14 mouse cellular contexts compared by ENCODE assay signal in the genomic region with DNA sequence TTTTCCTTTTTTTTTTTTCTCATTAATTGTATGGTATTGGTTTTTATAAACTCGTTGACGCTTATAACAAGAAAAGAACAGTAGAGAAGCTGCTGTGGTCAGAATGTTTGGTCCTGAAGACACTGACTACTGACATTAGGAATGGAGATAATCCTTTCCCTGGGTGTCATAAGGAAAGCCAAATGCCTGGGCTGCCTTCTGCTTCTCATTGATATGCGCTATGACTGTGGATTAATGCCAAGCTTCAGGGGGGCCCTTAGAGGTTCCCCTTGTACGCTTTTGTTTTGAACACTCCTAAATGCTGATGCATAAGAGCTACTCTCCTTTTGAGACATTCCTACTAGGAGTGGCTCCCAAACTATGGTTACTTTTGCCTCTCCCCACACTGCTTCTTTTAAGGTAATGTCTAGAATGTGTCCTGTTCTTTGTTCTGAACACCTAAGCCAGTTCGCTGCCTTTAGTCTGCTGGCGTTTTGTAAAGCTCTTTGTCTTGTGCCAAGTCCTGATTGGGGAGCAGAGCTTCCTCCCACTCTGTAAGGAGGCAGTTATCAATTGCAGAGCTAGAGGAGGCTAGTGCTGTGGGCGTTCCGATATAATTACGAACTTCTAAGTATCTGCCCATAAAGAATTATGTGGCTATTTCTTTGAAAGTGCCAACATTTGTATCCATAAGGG.
DNase-seq lines count a peak whose midpoint lies in the region; ATAC-seq and TF ChIP-seq lines count a peak whose summit lies in the region.
"Had no signal": no experiment of that assay in that cellular context is flagged by ENCODE, and none has a peak within 500 bp of the region (broad histone marks: within the 10 kb centered on the region; RNA-seq: fewer than 3 reads in every experiment).

No protein-coding gene starts in this region.

- TF ChIP-seq POLR2A in cerebellum, adult 2 months (IDR thresholded peaks at IDR 0.05; ENCODE audit: borderline replicate concordance, insufficient read depth, low read length): no peak

- DNase-seq in cerebellum, postnatal 10 days: peak; percentile 62 to 69
- DNase-seq in cerebellum, adult 2 months: no peak
- DNase-seq in hindbrain, embryonic 10.5 days (ENCODE audit: low spot score): no peak
- DNase-seq in midbrain, embryonic 14.5 days: peak; percentile 64
- DNase-seq in kidney, postnatal 4 days: no peak
- DNase-seq in spleen, postnatal 4 days (ENCODE audit: low spot score in 2 of 2): no peak
- DNase-seq: adrenal gland, postnatal 10 days; cerebellum, adult 18-20 months; lung, adult 18-20 months had no signal

- TF ChIP-seq CTCF in cerebellum, adult 2 months (IDR thresholded peaks at IDR 0.05; ENCODE audit: borderline replicate concordance, insufficient read depth, low read depth, low read length): no peak

- no peaks in the 10 kb centered on the region for H3K9me3 ChIP-seq in hindbrain, embryonic 10.5 days
- H3K9me3 ChIP-seq in hindbrain, embryonic 12.5 days (replicated peaks): no peaks in the 10 kb centered on the region
- H3K9me3 ChIP-seq in forebrain, embryonic 13.5 days (replicated peaks): no peaks in the 10 kb centered on the region
- no peaks in the 10 kb centered on the region for H3K9me3 ChIP-seq in midbrain, embryonic 14.5 days (ENCODE audit: control insufficient read depth, low read length)
- H3K9me3 ChIP-seq: embryonic facial prominence, embryonic 15.5 days; intestine, embryonic 15.5 days; limb, embryonic 12.5 days had no signal

- peaks cover 9% of the 10 kb centered on the region for H3K4me1 ChIP-seq in cerebellum, adult 2 months (ENCODE audit: control insufficient read depth, insufficient read depth, low read length)
- peaks cover 39% of the 10 kb centered on the region for H3K4me1 ChIP-seq in hindbrain, embryonic 10.5 days (replicated peaks)
- H3K4me1 ChIP-seq in hindbrain, embryonic 12.5 days: peaks cover 26% of the 10 kb centered on the region
- peaks cover 63% of the 10 kb centered on the region for H3K4me1 ChIP-seq in forebrain, embryonic 13.5 days
- peaks cover 40% of the 10 kb centered on the region for H3K4me1 ChIP-seq in midbrain, embryonic 14.5 days (ENCODE audit: control insufficient read depth, insufficient read depth, low read length)
- H3K4me1 ChIP-seq: intestine, embryonic 15.5 days had no signal

- H3K36me3 ChIP-seq in hindbrain, embryonic 10.5 days: no peaks in the 10 kb centered on the region
- no peaks in the 10 kb centered on the region for H3K36me3 ChIP-seq in hindbrain, embryonic 12.5 days
- H3K36me3 ChIP-seq in forebrain, embryonic 13.5 days (ENCODE audit: poor library complexity, severe bottlenecking): no peaks in the 10 kb centered on the region
- no peaks in the 10 kb centered on the region for H3K36me3 ChIP-seq in midbrain, embryonic 14.5 days (ENCODE audit: control insufficient read depth, insufficient read depth, low read length)
- H3K36me3 ChIP-seq: embryonic facial prominence, embryonic 15.5 days; intestine, embryonic 15.5 days; limb, embryonic 12.5 days had no signal

- H3K4me2 ChIP-seq in hindbrain, embryonic 12.5 days (replicated peaks): no peak overlapping the region
- H3K4me2 ChIP-seq in forebrain, embryonic 13.5 days: peak overlapping the region; percentile 29
- peak overlapping the region; percentile 18; the same call in 1 of the 2 replicates for H3K4me2 ChIP-seq in midbrain, embryonic 14.5 days (ENCODE audit: low read length)
- H3K4me2 ChIP-seq: embryonic facial prominence, embryonic 15.5 days; intestine, embryonic 15.5 days; limb, embryonic 12.5 days had no signal

- H3K9ac ChIP-seq in hindbrain, embryonic 12.5 days: no peak overlapping the region
- H3K9ac ChIP-seq in forebrain, embryonic 13.5 days: 0 out of 2 replicates have a peak overlapping the region, but pooled peaks have one; percentile 5
- no peak overlapping the region for H3K9ac ChIP-seq in midbrain, embryonic 14.5 days (replicated peaks; ENCODE audit: low read length)
- H3K9ac ChIP-seq: embryonic facial prominence, embryonic 15.5 days; intestine, embryonic 15.5 days; limb, embryonic 12.5 days had no signal

- no peak for ATAC-seq in hindbrain, embryonic 12.5 days (ENCODE audit: low FRiP score)
- peak; percentile 43; the same call in 1 of the 2 replicates for ATAC-seq in forebrain, embryonic 13.5 days
- ATAC-seq in midbrain, embryonic 14.5 days (ENCODE audit: low FRiP score, low TSS enrichment): no peak
- ATAC-seq: intestine, embryonic 15.5 days had no signal

- H3K27me3 ChIP-seq in cerebellum, adult 2 months (ENCODE audit: control insufficient read depth, insufficient read depth, low read length): no peaks in the 10 kb centered on the region
- no peaks in the 10 kb centered on the region for H3K27me3 ChIP-seq in hindbrain, embryonic 10.5 days (ENCODE audit: insufficient read depth, poor library complexity, severe bottlenecking)
- no peaks in the 10 kb centered on the region for H3K27me3 ChIP-seq in hindbrain, embryonic 12.5 days
- no peaks in the 10 kb centered on the region for H3K27me3 ChIP-seq in forebrain, embryonic 13.5 days
- H3K27me3 ChIP-seq in midbrain, embryonic 14.5 days (ENCODE audit: control insufficient read depth, insufficient read depth, low read length): no peaks in the 10 kb centered on the region
- H3K27me3 ChIP-seq: embryonic facial prominence, embryonic 15.5 days; intestine, embryonic 15.5 days; limb, embryonic 12.5 days had no signal

- WGBS in cerebellum, adult 2 months: 36% methylated on average over 9 of the region's 9 CpGs
- WGBS in hindbrain, embryonic 10.5 days: 53% methylated on average over 9 of the region's 9 CpGs
- 48% methylated on average over 9 of the region's 9 CpGs for WGBS in hindbrain, embryonic 12.5 days
- 28% methylated on average over 9 of the region's 9 CpGs for WGBS in forebrain, embryonic 13.5 days
- WGBS in midbrain, embryonic 14.5 days: 29% methylated on average over 9 of the region's 9 CpGs

- no peak overlapping the region for H3K27ac ChIP-seq in cerebellum, adult 2 months (ENCODE audit: insufficient read depth, low read length)
- peak overlapping the region; percentile 53 for H3K27ac ChIP-seq in hindbrain, embryonic 10.5 days
- H3K27ac ChIP-seq in hindbrain, embryonic 12.5 days: no peak overlapping the region; the same call in 1 of the 2 replicates
- H3K27ac ChIP-seq in forebrain, embryonic 13.5 days: peak overlapping the region; percentile 75
- H3K27ac ChIP-seq in midbrain, embryonic 14.5 days (replicated peaks; ENCODE audit: low read depth, low read length): peak overlapping the region; percentile 71
- H3K27ac ChIP-seq: embryonic facial prominence, embryonic 15.5 days; intestine, embryonic 15.5 days; limb, embryonic 12.5 days had no signal

- H3K4me3 ChIP-seq in cerebellum, adult 2 months (replicated peaks; ENCODE audit: insufficient read depth, low read depth, low read length): no peak overlapping the region
- H3K4me3 ChIP-seq in hindbrain, embryonic 10.5 days: no peak overlapping the region
- no peak overlapping the region for H3K4me3 ChIP-seq in hindbrain, embryonic 12.5 days
- no peak overlapping the region for H3K4me3 ChIP-seq in forebrain, embryonic 13.5 days
- H3K4me3 ChIP-seq in midbrain, embryonic 14.5 days (replicated peaks; ENCODE audit: low read depth, low read length): no peak overlapping the region
- H3K4me3 ChIP-seq: embryonic facial prominence, embryonic 15.5 days; intestine, embryonic 15.5 days; limb, embryonic 12.5 days had no signal

Comparison
In these comparisons a context has a peak if more than half of its experiments do, and no peak if none do; other contexts are left out.
1. DNase-seq: peak in cerebellum, postnatal 10 days (2 of 2) and midbrain, embryonic 14.5 days (single experiment); none in cerebellum, adult 2 months (0 of 2), hindbrain, embryonic 10.5 days (single experiment), kidney, postnatal 4 days (0 of 2) and spleen, postnatal 4 days (0 of 2).
2. H3K27ac ChIP-seq: peak in hindbrain, embryonic 10.5 days (single experiment), forebrain, embryonic 13.5 days (single experiment) and midbrain, embryonic 14.5 days (single experiment); none in cerebellum, adult 2 months (single experiment) and hindbrain, embryonic 12.5 days (single experiment).